Mouse (Mus musculus) MEL (cell line): Measurements from ENCODE around the gene Dcaf10. TPM values are rescaled to one million over a fixed set of nuclear protein-coding genes. Genes with fewer than 3 reads are reported as not detected.

ENCODE experiments used
- DNase-seq: peaks from one replicate; pipeline ENCODE4 v3.0.0; 2011; ENCODE audit warnings: low read depth, low spot score
- H3K27ac ChIP-seq: 2 replicates; pipeline ENCODE4 v1.5.1; 2012; ENCODE audit warnings: low read depth, mild to moderate bottlenecking, control low read depth, low read length, moderate library complexity; ENCODE audit not compliant: control insufficient read depth
- H3K27me3 ChIP-seq, 2 experiments: fragments of 150-350 bp in 1 of 2; sonication (generic) in 1 of 2; 2 replicates each; pipeline ENCODE4 v1.6.1; 2012; ENCODE audit warnings: low read length in 2 of 2, mild to moderate bottlenecking in 2 of 2, improper control_type of control experiment in 1 of 2, moderate library complexity in 1 of 2; ENCODE audit not compliant: insufficient read depth in 2 of 2, control insufficient read depth in 1 of 2
- H3K36me3 ChIP-seq, 2 experiments: 2 replicates each; pipeline ENCODE4 v1.6.1; 2012 to 2014; ENCODE audit warnings: low read length in 2 of 2, improper control_type of control experiment in 1 of 2, inconsistent platforms in 1 of 2, mild to moderate bottlenecking in 1 of 2; ENCODE audit not compliant: insufficient read depth in 2 of 2, control insufficient read depth in 1 of 2
- H3K4me1 ChIP-seq, 2 experiments: fragments of 150-350 bp in 1 of 2; sonication (generic) in 1 of 2; 2 replicates each; pipeline ENCODE4 v1.6.1; 2012; ENCODE audit warnings: low read length in 2 of 2, improper control_type of control experiment in 1 of 2, mild to moderate bottlenecking in 1 of 2; ENCODE audit not compliant: insufficient read depth in 2 of 2, control insufficient read depth in 1 of 2
- H3K4me3 ChIP-seq, 2 experiments: fragments of 150-350 bp in 1 of 2; sonication (generic) in 1 of 2; 2 replicates each; pipeline ENCODE4 v1.5.1; 2012; ENCODE audit warnings: low read depth in 2 of 2, low read length in 2 of 2, mild to moderate bottlenecking in 2 of 2, moderate library complexity in 2 of 2, control low read depth in 1 of 2, improper control_type of control experiment in 1 of 2; ENCODE audit not compliant: control insufficient read depth in 1 of 2, insufficient read depth in 1 of 2
- H3K79me2 ChIP-seq: 2 replicates; pipeline ENCODE4 v1.6.1; 2012; ENCODE audit warnings: mild to moderate bottlenecking, low read length, moderate library complexity; ENCODE audit not compliant: control insufficient read depth, poor library complexity, insufficient read depth
- H3K9ac ChIP-seq: 2 replicates; pipeline ENCODE4 v1.6.1; 2012; ENCODE audit warnings: low read depth, mild to moderate bottlenecking, control low read depth, low read length, moderate library complexity; ENCODE audit not compliant: control insufficient read depth, poor library complexity, severe bottlenecking
- H3K9me3 ChIP-seq: fragments of 150-350 bp; sonication (generic); replicated peaks from 2 replicates; pipeline ENCODE4 v1.6.1; 2012; ENCODE audit warnings: mild to moderate bottlenecking, low read length, improper control_type of control experiment, moderate library complexity; ENCODE audit not compliant: insufficient read depth
- BHLHE40 ChIP-seq: IDR thresholded peaks from 2 replicates; pipeline ENCODE4 v1.6.1; 2012; ENCODE audit warnings: low read depth, mild to moderate bottlenecking, inconsistent platforms, low read length, improper control_type of control experiment, borderline replicate concordance
- CHD2 ChIP-seq: IDR thresholded peaks from 2 replicates; pipeline ENCODE4 v1.6.1; 2011; ENCODE audit warnings: low read length, improper control_type of control experiment
- CTCF ChIP-seq, 3 experiments: IDR thresholded peaks in 2 of 3; conservative IDR thresholded peaks in 1 of 3; 2 replicates each; pipeline ENCODE4 v1.5.1; 2011 to 2012; ENCODE audit warnings: low read length in 3 of 3, low read depth in 2 of 3, mild to moderate bottlenecking in 2 of 3, improper control_type of control experiment in 1 of 3, inconsistent platforms in 1 of 3, mixed read lengths in 1 of 3, moderate library complexity in 1 of 3; ENCODE audit not compliant: control insufficient read depth in 1 of 3, insufficient read depth in 1 of 3, poor library complexity in 1 of 3, severe bottlenecking in 1 of 3
- ELF1 ChIP-seq: IDR thresholded peaks from 2 replicates; pipeline ENCODE4 v1.6.1; 2014; ENCODE audit warnings: low read depth, mild to moderate bottlenecking, inconsistent platforms, low read length, improper control_type of control experiment, moderate library complexity
- EP300 ChIP-seq, 2 experiments: IDR thresholded peaks; 2 replicates each; pipeline ENCODE4 v1.6.1; 2011; ENCODE audit warnings: improper control_type of control experiment in 2 of 2, low read length in 2 of 2, low read depth in 1 of 2, mild to moderate bottlenecking in 1 of 2
- ETS1 ChIP-seq: IDR thresholded peaks from 2 replicates; pipeline ENCODE4 v1.6.1; 2012; ENCODE audit warnings: low read depth, mild to moderate bottlenecking, inconsistent platforms, low read length, improper control_type of control experiment, moderate library complexity
- GABPA ChIP-seq: IDR thresholded peaks from 2 replicates; pipeline ENCODE4 v1.6.1; 2012; ENCODE audit warnings: low read depth, mild to moderate bottlenecking, inconsistent platforms, low read length, improper control_type of control experiment, moderate library complexity
- HCFC1 ChIP-seq: IDR thresholded peaks from 2 replicates; pipeline ENCODE4 v1.6.1; 2012; ENCODE audit warnings: low read depth, mild to moderate bottlenecking, inconsistent platforms, low read length, improper control_type of control experiment, moderate library complexity
- KAT2A ChIP-seq: conservative IDR thresholded peaks from 2 replicates; pipeline ENCODE4 v1.6.1; 2012; ENCODE audit warnings: low read depth, low read length, improper control_type of control experiment, inconsistent platforms
- MAFK ChIP-seq: IDR thresholded peaks from 2 replicates; pipeline ENCODE4 v1.6.1; 2011; ENCODE audit warnings: low read depth, mild to moderate bottlenecking, low read length, improper control_type of control experiment, borderline replicate concordance
- MAX ChIP-seq: IDR thresholded peaks from 2 replicates; pipeline ENCODE4 v1.6.1; 2011; ENCODE audit warnings: low read length, improper control_type of control experiment
- MAZ ChIP-seq: IDR thresholded peaks from 2 replicates; pipeline ENCODE4 v1.6.1; 2012; ENCODE audit warnings: low read depth, mild to moderate bottlenecking, inconsistent platforms, low read length, improper control_type of control experiment
- MEF2A ChIP-seq: IDR thresholded peaks from 2 replicates; pipeline ENCODE4 v1.6.1; 2014; ENCODE audit warnings: low read depth, mild to moderate bottlenecking, inconsistent platforms, low read length, improper control_type of control experiment; ENCODE audit not compliant: poor library complexity, insufficient replicate concordance, severe bottlenecking; ENCODE audit errors: extremely low read depth
- MXI1 ChIP-seq: IDR thresholded peaks from 2 replicates; pipeline ENCODE4 v1.6.1; 2011; ENCODE audit warnings: mild to moderate bottlenecking, low read depth, low read length, improper control_type of control experiment
- MYB ChIP-seq: IDR thresholded peaks from 2 replicates; pipeline ENCODE4 v1.6.1; 2011; ENCODE audit warnings: mild to moderate bottlenecking, low read depth, low read length, improper control_type of control experiment
- MYC ChIP-seq: IDR thresholded peaks from 2 replicates; pipeline ENCODE4 v1.6.1; 2011; ENCODE audit warnings: low read depth, mild to moderate bottlenecking, low read length, improper control_type of control experiment, moderate library complexity
- NELFE ChIP-seq: IDR thresholded peaks from 2 replicates; pipeline ENCODE4 v1.6.1; 2011; ENCODE audit warnings: low read depth, low read length, improper control_type of control experiment
- NRF1 ChIP-seq: IDR thresholded peaks from 2 replicates; pipeline ENCODE4 v1.6.1; 2014; ENCODE audit warnings: low read depth, mild to moderate bottlenecking, inconsistent platforms, low read length, improper control_type of control experiment, moderate library complexity; ENCODE audit not compliant: poor library complexity, insufficient read depth, severe bottlenecking
- POLR2A ChIP-seq, 2 experiments: IDR thresholded peaks; 2 replicates each; pipeline ENCODE4 v1.6.1; 2011 to 2012; ENCODE audit warnings: low read length in 2 of 2, mild to moderate bottlenecking in 2 of 2, control low read depth in 1 of 2, improper control_type of control experiment in 1 of 2, low read depth in 1 of 2, moderate library complexity in 1 of 2; ENCODE audit not compliant: control insufficient read depth in 1 of 2, insufficient read depth in 1 of 2, poor library complexity in 1 of 2
- POLR2AphosphoS2 ChIP-seq: IDR thresholded peaks from 2 replicates; pipeline ENCODE4 v1.6.1; 2011; ENCODE audit warnings: low read length, improper control_type of control experiment
- POLR2AphosphoS5 ChIP-seq: IDR thresholded peaks from 2 replicates; pipeline ENCODE4 v1.6.1; 2012; ENCODE audit warnings: low read depth, borderline replicate concordance, mild to moderate bottlenecking, inconsistent platforms, low read length, moderate library complexity, mixed read lengths
- RAD21 ChIP-seq: IDR thresholded peaks from 2 replicates; pipeline ENCODE4 v1.6.1; 2011; ENCODE audit warnings: mild to moderate bottlenecking, low read depth, low read length, improper control_type of control experiment
- RCOR1 ChIP-seq: IDR thresholded peaks from 2 replicates; pipeline ENCODE4 v1.6.1; 2012; ENCODE audit warnings: low read depth, mild to moderate bottlenecking, inconsistent platforms, low read length, improper control_type of control experiment
- SIN3A ChIP-seq: IDR thresholded peaks from 2 replicates; pipeline ENCODE4 v1.6.1; 2012; ENCODE audit warnings: low read length, improper control_type of control experiment, inconsistent platforms
- TBP ChIP-seq: IDR thresholded peaks from 2 replicates; pipeline ENCODE4 v1.8.0; 2011; ENCODE audit warnings: low read depth, low read length, improper control_type of control experiment
- TCF12 ChIP-seq: IDR thresholded peaks from 2 replicates; pipeline ENCODE4 v1.6.1; 2014; ENCODE audit warnings: low read depth, mild to moderate bottlenecking, inconsistent platforms, low read length, improper control_type of control experiment, moderate library complexity
- UBTF ChIP-seq: IDR thresholded peaks from 2 replicates; pipeline ENCODE4 v1.6.1; 2012; ENCODE audit warnings: low read depth, mild to moderate bottlenecking, inconsistent platforms, low read length, improper control_type of control experiment, moderate library complexity, borderline replicate concordance; ENCODE audit not compliant: insufficient read depth
- USF1 ChIP-seq: IDR thresholded peaks from 2 replicates; pipeline ENCODE4 v1.6.1; 2014; ENCODE audit warnings: low read depth, mild to moderate bottlenecking, inconsistent platforms, low read length, improper control_type of control experiment, moderate library complexity
- USF2 ChIP-seq, 2 experiments: IDR thresholded peaks; 2 replicates each; pipeline ENCODE4 v1.6.1; 2011 to 2012; ENCODE audit warnings: improper control_type of control experiment in 2 of 2, low read length in 2 of 2, borderline replicate concordance in 1 of 2, inconsistent platforms in 1 of 2, low read depth in 1 of 2, mild to moderate bottlenecking in 1 of 2; ENCODE audit not compliant: insufficient read depth in 1 of 2
- ZC3H11A ChIP-seq: IDR thresholded peaks from 2 replicates; pipeline ENCODE4 v1.6.1; 2012; ENCODE audit warnings: low read depth, mild to moderate bottlenecking, inconsistent platforms, low read length, improper control_type of control experiment
- ZKSCAN1 ChIP-seq: IDR thresholded peaks from 2 replicates; pipeline ENCODE4 v1.6.1; 2012; ENCODE audit warnings: low read depth, mild to moderate bottlenecking, inconsistent platforms, low read length, improper control_type of control experiment, moderate library complexity
- ZMIZ1 ChIP-seq: IDR thresholded peaks from 2 replicates; pipeline ENCODE4 v1.6.1; 2012; ENCODE audit warnings: low read depth, mild to moderate bottlenecking, inconsistent platforms, low read length, improper control_type of control experiment, moderate library complexity
- ZNF384 ChIP-seq: IDR thresholded peaks from 2 replicates; pipeline ENCODE4 v1.6.1; 2012; ENCODE audit warnings: low read depth, mild to moderate bottlenecking, inconsistent platforms, low read length, improper control_type of control experiment
- polyA plus RNA-seq, 2 experiments: library from polyadenylated mRNA; stranded (reverse) in 1 of 2; unstranded in 1 of 2; fragments of >175 nt in 1 of 2; fragments of >200 nt in 1 of 2; gene quantifications; 2 replicates each; pipeline versions ENCODE4 v1.2.1 to v1.2.4; 2012; ENCODE audit warnings: low replicate concordance in 2 of 2, low read depth in 1 of 2; ENCODE audit not compliant: insufficient read length in 2 of 2, insufficient read depth in 1 of 2, missing spikeins in 1 of 2
- total RNA-seq: library from RNA; depleted of rRNA; stranded (reverse); fragments of 300-350 nt; gene quantifications from 2 replicates; pipeline ENCODE4 v1.2.3, GENCODE M21; 2012; rRNA removed

Gene Dcaf10
- total RNA-seq (7.6 and 8.1 TPM in 2 replicates), polyA plus RNA-seq (10 to 100 TPM in 1 of 2 experiments, not detected in 1; 10.7 TPM)

GRCm38 (mm10) chr4:45341669-45342249, at the start of gene Dcaf10:
Gene Dcaf10 (plus strand): TSS chr4:45342101.
- Histone ChIP-seq H3K4me1 (peaks cover 8 to 14% of the 10 kb centered on the region in 2 experiments), H3K27ac (peak within 1 kb of the TSS; percentile 66), H3K79me2 (peaks cover 25% of the 10 kb centered on the region), H3K27me3 (peaks cover 0 to 1% of the 10 kb centered on the region in 2 experiments; a peak in 1 of 4 replicates), H3K9me3 (no peaks in the 10 kb centered on the region), H3K36me3 (peaks cover 2 to 13% of the 10 kb centered on the region in 2 experiments), H3K4me3 (peak within 1 kb of the TSS; percentile 95 to 96), H3K9ac (peak within 1 kb of the TSS; percentile 93)
- 0 out of 2 replicates have a peak, but pooled peaks have one; percentile 24 for TF ChIP-seq NRF1
- TF ChIP-seq GABPA, result no peak
- peak in 1 of 2 experiments; percentile 52; a peak in 1 of 4 replicates for TF ChIP-seq EP300 (IDR thresholded peaks at IDR 0.05; ENCODE audit: low read depth in 1 of 2, low read length in 2 of 2)
- TF ChIP-seq ZNF384, result 0 out of 2 replicates have a peak, but pooled peaks have one; percentile 11
- TF ChIP-seq MYB, result no peak
- no peak for TF ChIP-seq ZC3H11A
- peak; percentile 91 for TF ChIP-seq TBP
- peak; percentile 84; the same call in 1 of the 2 replicates for TF ChIP-seq POLR2AphosphoS2
- TF ChIP-seq MEF2A, result no peak
- no peak for TF ChIP-seq USF1
- peak; percentile 60; the same call in 1 of the 2 replicates for TF ChIP-seq ZMIZ1
- TF ChIP-seq TCF12, result peak; percentile 86
- TF ChIP-seq NELFE, result peak; percentile 89
- peak; percentile 93 for TF ChIP-seq ELF1
- peak; percentile 89 for TF ChIP-seq HCFC1
- peak; percentile 8; the same call in 1 of the 2 replicates for TF ChIP-seq RCOR1
- no peak for TF ChIP-seq BHLHE40
- peak; percentile 91 for TF ChIP-seq SIN3A
- TF ChIP-seq ZKSCAN1, result no peak
- no peak; the same call in 1 of the 2 replicates for TF ChIP-seq KAT2A
- no peak for TF ChIP-seq POLR2AphosphoS5
- TF ChIP-seq MAZ, result peak; percentile 81; the same call in 1 of the 2 replicates
- TF ChIP-seq MAFK, result no peak
- peak in 1 of 2 experiments; percentile 86 for TF ChIP-seq POLR2A (IDR thresholded peaks at IDR 0.05; ENCODE audit: control insufficient read depth in 1 of 2, insufficient read depth in 1 of 2, low read depth in 1 of 2, low read length in 2 of 2, poor library complexity in 1 of 2)
- TF ChIP-seq ETS1, result peak; percentile 64; the same call in 1 of the 2 replicates
- no peak for TF ChIP-seq RAD21
- TF ChIP-seq MXI1, result peak; percentile 82
- TF ChIP-seq USF2 (IDR thresholded peaks at IDR 0.05; ENCODE audit: borderline replicate concordance in 1 of 2, insufficient read depth in 1 of 2, low read depth in 1 of 2, low read length in 2 of 2), result no peak
- TF ChIP-seq CTCF (IDR thresholded peaks at IDR 0.05 in 2 of 3, conservative IDR thresholded peaks at IDR 0.05 in 1 of 3; ENCODE audit: control insufficient read depth in 1 of 3, insufficient read depth in 1 of 3, low read depth in 2 of 3, low read length in 3 of 3, poor library complexity in 1 of 3, severe bottlenecking in 1 of 3), result peak in 2 of 3 experiments; percentile 35 to 61; a peak in 4 of 6 replicates
- TF ChIP-seq MYC, result no peak
- TF ChIP-seq MAX, result no peak
- TF ChIP-seq CHD2, result 0 out of 2 replicates have a peak, but pooled peaks have one; percentile 27
- TF ChIP-seq UBTF, result peak; percentile 91
- peak; percentile 96 for DNase-seq
